Mouse (Mus musculus): ENCODE measurements around the gene Gdpd1. TPM values are rescaled to one million over a fixed set of nuclear protein-coding genes. Genes with fewer than 3 reads are reported as not detected.
A peak's percentile ranks its signal among the peaks of the same experiment; 100 is the strongest.

The Gdpd1 gene
- polyA plus RNA-seq, 1 experiment from 2014 or later = 25.7 TPM

GRCm38 (mm10) chr11:86993041-86994037 lies 80.5 kb downstream of the Gdpd1 start, which contains the start of gene Ypel2:
Gene Ypel2, minus strand, starts transcription at chr11:86993707.
- under 1% methylated on average over 90 of the region's 96 CpGs for WGBS
- H3K4me2 ChIP-seq (replicated peaks; ENCODE audit: low read depth, low read length) = peak within 1 kb of the TSS; percentile 84
- ATAC-seq (ENCODE audit: low FRiP score, low TSS enrichment) = peak; percentile 100
- no peaks in the 10 kb centered on the region for H3K9me3 ChIP-seq (ENCODE audit: low read length)
- no peaks in the 10 kb centered on the region for H3K27me3 ChIP-seq (ENCODE audit: insufficient read depth, low read length)
- peaks cover 36% of the 10 kb centered on the region for H3K4me1 ChIP-seq (ENCODE audit: insufficient read depth, low read length)
- peak within 1 kb of the TSS; percentile 95 for H3K27ac ChIP-seq (ENCODE audit: low read length)
- no peaks in the 10 kb centered on the region for H3K36me3 ChIP-seq (ENCODE audit: insufficient read depth, low read length)
- H3K9ac ChIP-seq (replicated peaks; ENCODE audit: low read length) = peak within 1 kb of the TSS; percentile 87
- peak within 1 kb of the TSS; percentile 97 for H3K4me3 ChIP-seq (ENCODE audit: low read length)

GRCm38 (mm10) chr11:86992461-86992988 lies 81.3 kb downstream of the Gdpd1 start:
- no peaks in the 10 kb centered on the region for H3K36me3 ChIP-seq (ENCODE audit: insufficient read depth, low read length)
- peak overlapping the region; percentile 84 for H3K4me2 ChIP-seq (replicated peaks; ENCODE audit: low read depth, low read length)
- H3K27me3 ChIP-seq (ENCODE audit: insufficient read depth, low read length) = no peaks in the 10 kb centered on the region
- 2% methylated on average over 13 of the region's 13 CpGs for WGBS
- H3K9ac ChIP-seq (replicated peaks; ENCODE audit: low read length) = peak overlapping the region; percentile 87
- H3K9me3 ChIP-seq (ENCODE audit: low read length) = no peaks in the 10 kb centered on the region
- peaks cover 36% of the 10 kb centered on the region for H3K4me1 ChIP-seq (ENCODE audit: insufficient read depth, low read length)
- peak overlapping the region; percentile 95 for H3K27ac ChIP-seq (ENCODE audit: low read length)
- peak overlapping the region; percentile 97 for H3K4me3 ChIP-seq (ENCODE audit: low read length)
- ATAC-seq (ENCODE audit: low FRiP score, low TSS enrichment) = no peak

GRCm38 (mm10) chr11:86991241-86991640 lies 82.6 kb downstream of the Gdpd1 start:
- Histone ChIP-seq H3K27me3 (ENCODE audit: insufficient read depth, low read length) (no peaks in the 10 kb centered on the region), H3K9me3 (ENCODE audit: low read length) (no peaks in the 10 kb centered on the region), H3K9ac (replicated peaks; ENCODE audit: low read length) (peak overlapping the region; percentile 87; the same call in 1 of the 2 replicates), H3K4me1 (ENCODE audit: insufficient read depth, low read length) (peaks cover 36% of the 10 kb centered on the region), H3K4me2 (replicated peaks; ENCODE audit: low read depth, low read length) (peak overlapping the region; percentile 84), H3K4me3 (ENCODE audit: low read length) (peak overlapping the region; percentile 97), H3K36me3 (ENCODE audit: insufficient read depth, low read length) (no peaks in the 10 kb centered on the region), H3K27ac (ENCODE audit: low read length) (no peak overlapping the region)
- no peak for ATAC-seq (ENCODE audit: low FRiP score, low TSS enrichment)
- WGBS = 66% methylated on average over 4 of the region's 4 CpGs

- no peak for ATAC-seq (ENCODE audit: low FRiP score, low TSS enrichment)
- WGBS = 71% methylated on average over 3 of the region's 3 CpGs
These were observed 83.6 kb downstream of the Gdpd1 start for GRCm38 (mm10) chr11:86990309-86990708.

GRCm38 (mm10) chr11:86984990-86985389 lies 88.9 kb downstream of the Gdpd1 start:
- Histone ChIP-seq H3K4me3 (ENCODE audit: low read length) (no peak overlapping the region), H3K9ac (replicated peaks; ENCODE audit: low read length) (no peak overlapping the region)
- WGBS = 80% methylated on average over 3 of the region's 3 CpGs

More at GRCm38 (mm10) chr11:86990309-86990708, 83.6 kb downstream of the Gdpd1 start:
- no peak overlapping the region for H3K4me2 ChIP-seq (replicated peaks; ENCODE audit: low read depth, low read length)
- H3K9ac ChIP-seq (replicated peaks; ENCODE audit: low read length) = no peak overlapping the region
- no peaks in the 10 kb centered on the region for H3K36me3 ChIP-seq (ENCODE audit: insufficient read depth, low read length)
- no peaks in the 10 kb centered on the region for H3K27me3 ChIP-seq (ENCODE audit: insufficient read depth, low read length)
- H3K4me1 ChIP-seq (ENCODE audit: insufficient read depth, low read length) = peaks cover 31% of the 10 kb centered on the region
- H3K9me3 ChIP-seq (ENCODE audit: low read length) = no peaks in the 10 kb centered on the region
- H3K4me3 ChIP-seq (ENCODE audit: low read length) = no peak overlapping the region
- no peak overlapping the region for H3K27ac ChIP-seq (ENCODE audit: low read length)

More at GRCm38 (mm10) chr11:86984990-86985389, 88.9 kb downstream of the Gdpd1 start:
- no peaks in the 10 kb centered on the region for H3K36me3 ChIP-seq (ENCODE audit: insufficient read depth, low read length)
- H3K27me3 ChIP-seq (ENCODE audit: insufficient read depth, low read length) = no peaks in the 10 kb centered on the region
- ATAC-seq (ENCODE audit: low FRiP score, low TSS enrichment) = no peak
- H3K27ac ChIP-seq (ENCODE audit: low read length) = no peak overlapping the region
- H3K9me3 ChIP-seq (ENCODE audit: low read length) = no peaks in the 10 kb centered on the region
- H3K4me2 ChIP-seq (replicated peaks; ENCODE audit: low read depth, low read length) = no peak overlapping the region
- H3K4me1 ChIP-seq (ENCODE audit: insufficient read depth, low read length) = peaks cover 2% of the 10 kb centered on the region; the same call in 1 of the 2 replicates

MicroRNAs within 50 kb of the gene (microRNA counts, 519-probe panel; counts per million panel counts)
- 4,293 counts per million, percentile 92 among the panel's probes with 10 or more counts for microRNA mmu-miR-301a

Small RNAs within 50 kb of the gene (microRNA-seq; reads per million reads assigned to microRNA genes)
- 941 reads per million, percentile 78 among the genes with 10 or more reads in this experiment for gene Mir301

Other genes with a start within 250 kb of the Gdpd1 start
- gene Ypel2, start 80.4 kb downstream of the Gdpd1 start, polyA plus RNA-seq (2015; fragmentation: Nextera tagmentation; extraction: Ambion mirVana) = 11.6 and 13.2 TPM in 2 replicates
- gene Smg8, start 12.7 kb upstream of the Gdpd1 start, polyA plus RNA-seq (2015; fragmentation: Nextera tagmentation; extraction: Ambion mirVana) = 22.5 and 23.1 TPM in 2 replicates
- gene Prr11, start 34.6 kb upstream of the Gdpd1 start, polyA plus RNA-seq (2015; fragmentation: Nextera tagmentation; extraction: Ambion mirVana) = 9.2 and 13.9 TPM in 2 replicates
- 59.4 and 61.1 TPM in 2 replicates for gene Ska2, start 35.2 kb upstream of the Gdpd1 start, polyA plus RNA-seq (2015; fragmentation: Nextera tagmentation; extraction: Ambion mirVana)
- gene Trim37, start 53.0 kb upstream of the Gdpd1 start, polyA plus RNA-seq (2015; fragmentation: Nextera tagmentation; extraction: Ambion mirVana) = 29.0 and 31.5 TPM in 2 replicates

Data from kidney, embryonic 16.5 days (tissue).